Mouse (Mus musculus) layer of hippocampus, adult 18-20 months (tissue): Measurements from ENCODE around the gene Mtrr. TPM values are rescaled to one million over a fixed set of nuclear protein-coding genes. Genes with fewer than 3 reads are reported as not detected.
"Not testable (repeated sequence)": the region's sequence is repeated elsewhere in the genome, so short reads cannot be mapped to it uniquely, and the experiment has no call there.

Experiments used
- DNase-seq, 2 experiments: peaks; one replicate each; pipeline ENCODE4 v3.0.0; 2022; ENCODE audit warnings: low spot score in 2 of 2
- total RNA-seq, 2 experiments: library from RNA; stranded (reverse); gene quantifications; 2 replicates each; pipeline ENCODE4 v1.2.3; 2021

Mtrr gene
- total RNA-seq, 2 experiments from 2014 or later, result 25.0 to 29.1 TPM

DNA sequence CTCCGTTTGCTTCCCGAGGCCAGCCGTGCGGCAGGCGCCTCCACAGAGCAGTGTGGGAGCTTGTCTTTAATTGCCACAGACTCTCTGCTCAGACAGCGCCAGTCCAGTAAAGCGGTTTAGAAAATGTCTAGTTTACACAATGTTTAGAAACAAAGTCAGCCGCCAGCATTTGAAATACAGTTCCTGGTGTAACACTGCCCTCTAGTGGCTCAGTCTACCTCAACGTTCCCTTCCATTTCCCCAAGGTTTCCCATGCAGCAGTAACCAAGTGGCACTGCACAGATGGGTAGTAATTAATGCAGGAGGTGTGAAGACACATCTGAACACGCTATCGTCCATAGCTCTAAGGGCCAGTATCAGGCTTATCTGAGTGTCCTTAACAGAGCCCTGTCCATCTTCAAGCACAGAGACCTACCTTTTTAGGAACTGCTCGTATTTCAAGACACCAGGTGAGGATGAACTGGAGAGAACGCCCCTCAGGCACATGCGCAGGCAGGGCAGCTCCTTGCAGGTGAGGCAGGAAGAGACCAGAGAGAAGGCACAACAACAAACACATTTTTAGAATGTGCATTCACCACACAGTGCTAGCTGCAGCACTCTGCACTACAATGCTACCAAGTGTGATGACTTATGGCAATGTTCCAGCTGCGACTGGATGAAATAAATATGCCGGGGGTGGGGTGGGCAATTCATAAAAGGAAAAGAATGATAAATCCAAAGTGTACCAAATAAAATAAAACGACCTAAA is 12.2 kb downstream of the Mtrr start:
- DNase-seq, result peak; percentile 74 to 93

DNA sequence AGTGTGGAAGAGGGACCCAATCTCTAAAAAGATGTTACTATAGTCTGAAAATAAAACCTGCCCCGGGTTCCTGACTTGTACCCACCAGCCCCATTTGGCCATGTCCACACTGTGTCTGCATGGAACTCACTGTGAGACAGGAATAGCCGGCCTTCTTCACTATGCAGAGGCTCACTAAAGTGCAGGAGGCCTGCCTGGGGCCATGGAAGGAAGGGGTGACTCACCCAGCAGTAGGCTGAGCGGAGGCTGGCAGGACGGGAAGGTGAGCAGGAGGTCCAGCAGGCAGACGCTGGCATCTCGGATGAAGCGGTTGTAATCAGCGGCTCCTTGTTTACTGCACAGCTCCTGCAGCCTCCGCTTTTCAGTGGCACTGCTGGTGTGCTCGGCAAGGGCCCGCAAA is 13.4 kb downstream of the Mtrr start:
- no peak for DNase-seq

DNA sequence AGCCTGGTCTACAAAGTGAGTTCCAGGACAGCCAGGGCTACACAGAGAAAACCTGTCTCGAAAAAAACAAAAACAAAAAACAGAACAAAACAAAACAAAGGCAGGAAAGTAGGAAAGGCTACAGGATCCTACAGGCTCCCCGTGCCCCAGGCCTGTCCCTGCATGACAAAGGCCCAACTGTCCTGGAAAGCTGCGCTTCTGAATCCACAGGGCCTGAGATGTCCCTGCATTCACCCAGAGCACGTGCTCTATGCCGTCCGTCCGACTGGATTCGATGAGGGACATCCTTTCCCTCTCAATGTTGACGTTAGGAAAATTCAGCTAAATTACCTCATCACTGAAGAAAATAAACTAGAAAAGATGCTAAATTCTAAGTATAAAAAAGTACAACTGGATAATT is 13.8 kb downstream of the Mtrr start:
- no peak for DNase-seq

GRCm38 (mm10) chr13:68553391-68553790 is 28.6 kb downstream of the Mtrr start:
- not testable (repeated sequence) for DNase-seq

Other genes with a start within 250 kb of the Mtrr start
- gene Fastkd3, start 85 bp upstream of the Mtrr start, total RNA-seq, result 10 to 100 TPM; 16.7 to 16.8 TPM
- 10 to 100 TPM; 15.9 to 17.3 TPM for gene 1700001L19Rik, start 15.3 kb upstream of the Mtrr start, total RNA-seq